Mouse (Mus musculus) heart, postnatal 0 days (tissue): ENCODE data around the gene B4galnt2.

Experiments
- CTCF ChIP-seq: IDR thresholded peaks from 2 replicates; pipeline ENCODE4 v1.5.1; 2016; ENCODE audit warnings: antibody characterized with exemption, control low read depth, low read depth
- EP300 ChIP-seq: IDR thresholded peaks from 2 replicates; pipeline ENCODE4 v1.6.1; 2016; ENCODE audit warnings: antibody characterized with exemption, low read depth

- no peak for TF ChIP-seq CTCF
- TF ChIP-seq EP300: no peak
These were observed 90.4 kb downstream of the B4galnt2 start, which contains the start of gene Phospho1 for GRCm38 (mm10) chr11:95824071-95824876.
